Comparison of ENCODE assay signal across 22 mouse cellular contexts in genomic region chr11:58570405-58570804, GRCm38 (mm10). TPM values are rescaled to one million over a fixed set of nuclear protein-coding genes. Genes with fewer than 3 reads are reported as not detected.
DNase-seq lines count a peak whose midpoint lies in the region; ATAC-seq lines count a peak whose summit lies in the region.
"Had no signal": no experiment of that assay in that cellular context is flagged by ENCODE, and none has a peak within 500 bp of the region (broad histone marks: within the 10 kb centered on the region; RNA-seq: fewer than 3 reads in every experiment).

TSS of gene Olfr224 (minus strand) at chr11:58570553.

- H3K4me3 ChIP-seq in kidney, embryonic 16.5 days (ENCODE audit: low read length): no peak within 1 kb of the TSS
- no peak within 1 kb of the TSS for H3K4me3 ChIP-seq in hindbrain, embryonic 11.5 days (ENCODE audit: low read depth, low read length)
- H3K4me3 ChIP-seq: embryonic facial prominence, embryonic 12.5 days; forebrain, embryonic 15.5 days; heart, adult 2 months; hindbrain, embryonic 12.5 days had no signal

- WGBS in kidney, embryonic 16.5 days: 67% methylated on average over 5 of the region's 5 CpGs
- WGBS in hindbrain, embryonic 11.5 days: 83% methylated on average over 5 of the region's 5 CpGs

- DNase-seq in kidney, postnatal 10 days: peak; percentile 67
- peak; percentile 10 for DNase-seq in urinary bladder, postnatal 14 days (ENCODE audit: low spot score)
- no peak for DNase-seq in urinary bladder, postnatal 25 days (ENCODE audit: low spot score)
- peak; percentile 10 for DNase-seq in heart, adult 9 months (ENCODE audit: low spot score in 2 of 2)
- DNase-seq in hindbrain, embryonic 11.5 days (ENCODE audit: low spot score): no peak
- DNase-seq in right cerebral cortex, postnatal 36 days (ENCODE audit: low spot score in 2 of 2): no peak
- DNase-seq: adrenal gland, adult 2 months; cerebellum, adult 9-11 months; kidney, adult 18-20 months; layer of hippocampus, postnatal 36 days; liver; retina, postnatal 1 day; right cerebral cortex, postnatal 4 days; thymus, postnatal 25 days had no signal

- no peaks in the 10 kb centered on the region for H3K4me1 ChIP-seq in kidney, embryonic 16.5 days (ENCODE audit: insufficient read depth, low read length)
- H3K4me1 ChIP-seq in hindbrain, embryonic 11.5 days (replicated peaks; ENCODE audit: control insufficient read depth, insufficient read depth, low read length): no peaks in the 10 kb centered on the region
- H3K4me1 ChIP-seq: embryonic facial prominence, embryonic 12.5 days; forebrain, embryonic 15.5 days; hindbrain, embryonic 12.5 days had no signal

- H3K27me3 ChIP-seq in kidney, embryonic 16.5 days (ENCODE audit: insufficient read depth, low read length): no peaks in the 10 kb centered on the region
- H3K27me3 ChIP-seq in hindbrain, embryonic 11.5 days (ENCODE audit: control insufficient read depth, insufficient read depth, low read length): no peaks in the 10 kb centered on the region
- H3K27me3 ChIP-seq: embryonic facial prominence, embryonic 12.5 days; forebrain, embryonic 15.5 days; hindbrain, embryonic 12.5 days had no signal

- no peak within 1 kb of the TSS for H3K9ac ChIP-seq in kidney, embryonic 16.5 days (replicated peaks; ENCODE audit: low read length)
- no peak within 1 kb of the TSS for H3K9ac ChIP-seq in hindbrain, embryonic 11.5 days (ENCODE audit: low read depth, low read length)
- H3K9ac ChIP-seq: embryonic facial prominence, embryonic 12.5 days; forebrain, embryonic 15.5 days; hindbrain, embryonic 12.5 days had no signal

- ATAC-seq in kidney, embryonic 16.5 days (ENCODE audit: low FRiP score, low TSS enrichment): no peak
- ATAC-seq in hindbrain, embryonic 11.5 days (ENCODE audit: low FRiP score): no peak
- ATAC-seq: forebrain, embryonic 15.5 days had no signal

- H3K27ac ChIP-seq in kidney, embryonic 16.5 days (ENCODE audit: low read length): no peak within 1 kb of the TSS
- no peak within 1 kb of the TSS for H3K27ac ChIP-seq in hindbrain, embryonic 11.5 days (ENCODE audit: low read depth, low read length)
- H3K27ac ChIP-seq: embryonic facial prominence, embryonic 12.5 days; forebrain, embryonic 15.5 days; heart, adult 2 months; hindbrain, embryonic 12.5 days had no signal

- no peaks in the 10 kb centered on the region for H3K9me3 ChIP-seq in kidney, embryonic 16.5 days (ENCODE audit: low read length)
- H3K9me3 ChIP-seq in hindbrain, embryonic 11.5 days (ENCODE audit: control insufficient read depth, low read length): no peaks in the 10 kb centered on the region
- H3K9me3 ChIP-seq: embryonic facial prominence, embryonic 12.5 days; forebrain, embryonic 15.5 days; hindbrain, embryonic 12.5 days had no signal

- no peaks in the 10 kb centered on the region for H3K36me3 ChIP-seq in kidney, embryonic 16.5 days (ENCODE audit: insufficient read depth, low read length)
- H3K36me3 ChIP-seq in hindbrain, embryonic 11.5 days (ENCODE audit: control insufficient read depth, insufficient read depth, low read length): no peaks in the 10 kb centered on the region
- H3K36me3 ChIP-seq: embryonic facial prominence, embryonic 12.5 days; forebrain, embryonic 15.5 days; hindbrain, embryonic 12.5 days had no signal

- no peak within 1 kb of the TSS for H3K4me2 ChIP-seq in kidney, embryonic 16.5 days (replicated peaks; ENCODE audit: low read depth, low read length)
- no peak within 1 kb of the TSS for H3K4me2 ChIP-seq in hindbrain, embryonic 11.5 days (replicated peaks; ENCODE audit: low read depth, low read length)
- H3K4me2 ChIP-seq: embryonic facial prominence, embryonic 12.5 days; forebrain, embryonic 15.5 days; hindbrain, embryonic 12.5 days had no signal

RNA-seq across cellular contexts. Expression of gene Olfr224, which starts in this region (rescaled TPM):
- polyA plus RNA-seq in kidney, embryonic 16.5 days (2015; fragmentation: Nextera tagmentation; extraction: Ambion mirVana): not detected in 2 replicates
- polyA plus RNA-seq in hindbrain, embryonic 11.5 days (2014; fragmentation: Nextera tagmentation; extraction: Ambion mirVana): not detected in 2 replicates
- polyA plus RNA-seq: adrenal gland, adult 2 months; cortical plate, adult 2 months; embryonic facial prominence, embryonic 12.5 days; forebrain, embryonic 15.5 days; hindbrain, embryonic 12.5 days; liver, embryonic 16.5 days; midbrain, postnatal 0 days had no signal

Comparison
In these comparisons a context has a peak if more than half of its experiments do, and no peak if none do; other contexts are left out.
1. DNase-seq: peak in kidney, postnatal 10 days (single experiment), urinary bladder, postnatal 14 days (single experiment) and heart, adult 9 months (2 of 2); none in urinary bladder, postnatal 25 days (single experiment), hindbrain, embryonic 11.5 days (single experiment) and right cerebral cortex, postnatal 36 days (0 of 2).